Mouse (Mus musculus) left cerebral cortex, postnatal 14 days (tissue): ENCODE results near the gene Sptbn2. TPM values are rescaled to one million over a fixed set of nuclear protein-coding genes. Genes with fewer than 3 reads are reported as not detected.
A peak's percentile ranks its signal among the peaks of the same experiment; 100 is the strongest.

ENCODE experiments used
- DNase-seq, 2 experiments: peaks; one replicate each; pipeline ENCODE4 v3.0.0; 2021 to 2022; ENCODE audit warnings: low spot score in 2 of 2, mixed read lengths in 1 of 2
- intact Hi-C: fragments of 180-260 bp; cut with DNase I; formaldehyde crosslinking; loops from one replicate; pipeline ENCODE4 v1.15.1; 2025
- total RNA-seq, 2 experiments: library from RNA; stranded (reverse); gene quantifications; 2 replicates each; pipeline ENCODE4 v1.2.3; 2021

Sptbn2 gene
- total RNA-seq, 2 experiments from 2014 or later, result 702 to 775 TPM

DNA sequence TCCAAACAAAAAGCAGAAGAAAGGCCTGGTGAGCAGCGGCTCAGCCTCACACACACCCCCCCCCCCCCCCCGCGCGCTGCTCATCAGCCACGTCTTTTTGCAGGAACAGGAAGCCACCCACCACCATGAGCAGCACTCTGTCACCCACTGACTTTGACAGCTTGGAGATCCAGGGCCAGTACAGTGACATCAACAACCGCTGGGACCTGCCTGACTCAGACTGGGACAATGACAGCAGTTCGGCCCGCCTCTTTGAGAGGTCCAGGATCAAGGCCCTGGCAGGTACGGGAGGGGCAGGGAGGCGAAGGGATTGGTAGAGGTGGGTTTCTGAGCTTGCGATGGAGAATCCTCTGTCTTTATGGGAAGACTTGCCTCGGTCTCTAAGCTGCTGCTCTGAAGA lies 7.7 kb downstream of the Sptbn2 start:
- DNase-seq, result no peak
- intact Hi-C loops, result no loop called here

GRCm38 (mm10) chr19:4719351-4719764 lies 8.4 kb downstream of the Sptbn2 start:
- intact Hi-C loops, result no loop called here
- DNase-seq, result no peak

DNA sequence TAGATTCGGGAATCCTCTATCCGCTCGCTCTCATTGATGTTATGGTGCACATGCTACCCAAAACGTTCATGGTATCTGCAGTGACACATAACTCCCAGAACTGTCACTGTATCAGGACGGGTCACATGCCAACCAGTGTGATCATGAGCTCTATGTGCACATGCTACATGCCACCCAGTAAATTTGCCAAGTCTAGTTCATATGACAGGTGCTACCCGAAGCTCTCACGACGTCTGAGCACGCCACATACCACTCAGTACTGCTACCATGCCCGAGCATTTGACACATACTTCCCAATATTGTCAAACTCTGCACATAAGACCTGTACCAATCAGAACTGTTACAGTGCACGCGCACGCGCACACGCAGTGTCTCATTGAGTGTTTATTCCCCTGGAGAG lies 9.1 kb downstream of the Sptbn2 start:
- intact Hi-C loops, result no loop called here
- DNase-seq, result no peak

DNA sequence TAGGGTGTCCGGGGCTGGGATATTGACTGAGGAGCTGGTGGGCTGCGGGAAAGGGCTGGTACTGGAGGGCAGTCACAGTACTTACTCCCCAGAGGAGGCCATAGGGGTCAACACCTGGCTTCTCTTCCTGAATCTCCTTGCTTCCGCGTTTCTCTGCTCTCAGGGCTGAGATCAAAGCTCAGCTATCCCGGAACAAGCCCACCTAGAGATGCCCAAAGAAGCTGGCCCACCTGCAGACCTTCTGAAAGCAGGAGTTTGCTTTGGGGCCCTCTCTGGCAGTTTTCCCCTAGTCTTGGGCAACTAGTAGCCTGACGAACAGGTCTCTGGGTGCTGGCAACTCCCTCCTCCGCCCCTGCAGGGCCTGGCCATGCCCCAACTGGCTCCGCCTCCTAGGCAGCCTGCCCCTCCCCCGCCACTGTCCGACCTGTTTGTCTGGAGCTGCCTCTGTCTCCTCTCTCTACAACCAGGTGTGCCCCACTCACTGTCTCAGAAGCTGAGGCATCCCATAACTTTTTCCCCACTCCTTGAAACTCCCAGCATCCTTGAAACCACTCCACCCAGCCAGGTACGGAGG lies 9.8 kb downstream of the Sptbn2 start:
- DNase-seq, result no peak
- intact Hi-C loops, result no loop called here

- intact Hi-C loops, result no loop called here
- DNase-seq, result no peak
Observed at GRCm38 (mm10) chr19:4729186-4729585, 18.2 kb downstream of the Sptbn2 start.

DNA sequence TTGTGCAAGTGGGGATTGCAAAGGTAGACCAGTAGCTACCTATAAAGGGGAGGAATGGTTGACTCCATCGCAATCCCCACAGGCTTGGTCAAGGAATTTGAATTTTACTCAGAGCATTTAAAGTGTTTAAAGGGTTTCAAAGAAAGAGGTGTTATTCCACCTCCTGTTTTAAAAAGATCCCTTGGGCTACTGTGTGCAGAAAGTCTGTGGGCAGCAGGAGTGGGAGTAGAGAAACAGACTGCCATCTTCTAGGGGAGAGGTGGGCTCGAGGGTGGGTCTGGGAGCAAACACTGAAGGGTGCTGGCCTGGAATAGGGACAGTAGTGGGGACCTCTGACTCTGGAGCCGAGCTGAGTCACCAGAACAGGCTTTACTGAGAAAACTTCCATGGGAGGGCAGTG lies 22.1 kb downstream of the Sptbn2 start:
- no peak for DNase-seq
- intact Hi-C loops, result no loop called here

- intact Hi-C loops, result no loop called here
- DNase-seq, result no peak
Observed at GRCm38 (mm10) chr19:4737866-4738265, 26.9 kb downstream of the Sptbn2 start.

GRCm38 (mm10) chr19:4739053-4739452 lies 28.1 kb downstream of the Sptbn2 start:
- intact Hi-C loops, result no loop called here
- DNase-seq, result no peak

GRCm38 (mm10) chr19:4739762-4740161 lies 28.8 kb downstream of the Sptbn2 start:
- no peak for DNase-seq
- intact Hi-C loops, result loop anchor here (5.0 to 10.0 kb wide), 2 partner anchors 112 to 245 kb away; partner anchors contain the start of genes 2010003K11Rik and Rce1

DNA sequence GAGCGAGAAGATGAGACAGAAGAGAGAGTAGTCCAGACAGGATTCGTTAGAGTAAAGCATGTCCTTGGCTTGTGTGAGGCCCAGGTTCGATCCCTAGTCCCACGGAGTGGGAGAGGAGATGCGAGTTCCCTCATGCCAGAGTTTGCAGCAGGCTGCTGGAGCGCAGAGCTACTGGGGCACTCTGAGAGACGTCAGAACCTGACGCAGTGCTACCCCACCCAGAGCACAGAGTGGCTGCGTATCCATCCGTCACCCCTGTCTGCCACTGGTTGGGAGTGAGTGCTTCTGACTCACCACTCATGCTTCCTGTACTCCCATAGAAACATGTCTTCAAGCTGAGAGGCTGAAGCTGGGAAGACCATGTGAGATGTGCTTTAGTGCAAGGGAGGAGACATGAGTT lies 30.5 kb downstream of the Sptbn2 start:
- DNase-seq, result no peak
- intact Hi-C loops, result loop anchor here (5.0 to 10.0 kb wide), 2 partner anchors 114 to 247 kb away; partner anchors contain the start of genes 2010003K11Rik and Rce1

DNA sequence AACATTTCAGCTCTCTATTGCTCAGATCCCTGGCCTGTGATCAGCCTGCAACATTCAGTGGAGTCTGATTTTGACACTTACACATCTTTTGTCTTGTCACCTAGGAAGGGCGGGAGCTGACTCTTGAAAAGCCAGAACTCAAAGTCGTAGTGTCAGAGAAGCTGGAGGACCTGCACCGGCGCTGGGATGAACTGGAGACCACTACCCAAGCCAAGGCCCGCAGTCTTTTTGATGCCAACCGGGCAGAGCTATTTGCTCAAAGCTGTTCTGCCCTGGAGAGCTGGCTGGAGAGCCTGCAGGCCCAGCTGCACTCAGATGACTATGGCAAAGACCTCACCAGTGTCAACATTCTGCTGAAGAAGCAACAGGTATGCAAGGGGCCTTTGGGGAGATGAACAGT lies 31.3 kb downstream of the Sptbn2 start:
- intact Hi-C loops, result loop anchor here (2.0 to 10.0 kb wide), 3 partner anchors 97 to 247 kb away; partner anchors contain the start of genes 2010003K11Rik and Rce1
- DNase-seq, result no peak

DNA sequence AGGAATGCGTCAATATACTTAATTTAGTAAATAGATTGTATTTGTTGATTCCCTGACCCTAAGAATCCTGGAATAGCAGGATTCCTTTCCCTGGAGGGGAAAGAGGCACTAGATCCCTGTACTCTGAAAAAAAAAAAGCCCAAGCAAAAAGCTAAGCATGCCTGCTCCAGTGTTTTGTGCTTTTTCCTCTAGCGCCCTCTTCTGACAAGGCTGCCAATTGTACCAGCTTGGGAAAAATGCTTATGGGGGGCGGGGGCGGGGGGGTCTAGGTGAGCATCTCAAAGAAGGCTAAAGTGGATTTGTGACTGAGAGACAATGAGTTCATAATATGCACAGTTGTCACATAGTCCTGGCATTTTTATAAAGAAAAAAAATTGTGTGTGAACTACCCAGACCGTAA lies 32.6 kb downstream of the Sptbn2 start:
- intact Hi-C loops, result loop anchor here (2.0 to 10.0 kb wide), 3 partner anchors 99 to 249 kb away; partner anchors contain the start of genes 2010003K11Rik and Rce1
- DNase-seq, result peak in 1 of 2 experiments; percentile 65

DNA sequence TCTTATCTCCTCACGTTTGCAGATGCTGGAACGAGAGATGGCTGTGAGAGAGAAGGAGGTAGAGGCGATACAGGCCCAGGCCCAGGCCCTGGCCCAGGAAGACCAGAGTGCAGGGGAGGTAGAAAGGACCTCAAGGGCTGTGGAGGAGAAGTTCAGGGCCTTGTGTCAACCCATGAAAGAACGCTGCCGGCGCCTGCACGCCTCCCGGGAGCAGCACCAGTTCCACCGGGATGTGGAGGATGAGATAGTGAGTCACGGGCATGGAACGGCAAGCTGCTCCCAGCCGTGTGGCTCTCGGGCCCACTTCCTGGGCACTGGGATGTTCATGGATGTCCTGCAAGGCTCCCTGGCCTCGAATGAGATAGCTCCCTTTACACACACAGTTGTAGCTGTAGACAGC lies 33.1 kb downstream of the Sptbn2 start:
- intact Hi-C loops, result loop anchor here (5.0 to 10.0 kb wide), 2 partner anchors 117 to 249 kb away; partner anchors contain the start of genes 2010003K11Rik and Rce1
- no peak for DNase-seq

DNA sequence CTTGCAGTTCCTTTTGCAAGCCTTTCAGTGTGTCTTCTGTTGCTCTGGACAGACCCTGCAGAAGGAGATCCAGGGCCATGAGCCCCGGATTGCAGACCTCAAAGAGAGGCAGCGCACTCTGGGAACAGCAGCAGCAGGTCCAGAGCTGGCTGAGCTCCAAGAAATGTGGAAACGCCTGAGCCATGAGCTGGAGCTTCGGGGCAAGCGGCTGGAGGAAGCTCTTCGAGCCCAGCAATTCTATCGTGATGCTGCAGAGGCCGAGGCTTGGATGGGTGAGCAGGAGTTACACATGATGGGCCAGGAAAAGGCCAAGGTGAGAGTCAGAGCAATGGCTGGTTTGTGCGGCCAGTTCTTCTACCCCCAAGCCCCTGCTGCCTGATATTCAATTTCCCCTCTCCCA lies 34.1 kb downstream of the Sptbn2 start:
- intact Hi-C loops, result loop anchor here (10.0 kb wide), 1 partner anchor 250 kb away; the partner anchor contains the start of gene 2010003K11Rik
- DNase-seq, result no peak

DNA sequence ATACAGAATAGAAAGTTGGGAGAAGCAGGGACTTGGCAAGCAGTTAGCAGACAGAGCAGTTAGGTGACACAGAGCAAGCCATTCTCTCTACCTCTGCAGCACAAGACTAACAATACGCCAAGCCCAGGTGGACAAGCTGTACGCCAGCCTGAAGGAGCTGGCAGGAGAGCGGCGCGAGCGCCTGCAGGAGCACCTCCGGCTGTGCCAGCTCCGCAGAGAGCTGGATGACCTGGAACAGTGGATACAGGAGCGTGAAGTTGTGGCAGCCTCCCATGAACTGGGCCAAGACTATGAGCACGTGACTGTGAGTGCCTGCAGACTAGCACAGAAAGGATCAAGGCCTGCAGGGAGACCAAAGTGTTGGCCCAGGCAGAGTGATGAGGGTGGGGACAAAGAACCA lies 34.7 kb downstream of the Sptbn2 start:
- intact Hi-C loops, result loop anchor here (10.0 kb wide), 1 partner anchor 251 kb away; the partner anchor contains the start of gene 2010003K11Rik

GRCm38 (mm10) chr19:4746611-4747010 lies 35.6 kb downstream of the Sptbn2 start:
- no peak for DNase-seq

More for the DNA sequence above, 34.7 kb downstream of the Sptbn2 start:
- DNase-seq, result no peak

DNA sequence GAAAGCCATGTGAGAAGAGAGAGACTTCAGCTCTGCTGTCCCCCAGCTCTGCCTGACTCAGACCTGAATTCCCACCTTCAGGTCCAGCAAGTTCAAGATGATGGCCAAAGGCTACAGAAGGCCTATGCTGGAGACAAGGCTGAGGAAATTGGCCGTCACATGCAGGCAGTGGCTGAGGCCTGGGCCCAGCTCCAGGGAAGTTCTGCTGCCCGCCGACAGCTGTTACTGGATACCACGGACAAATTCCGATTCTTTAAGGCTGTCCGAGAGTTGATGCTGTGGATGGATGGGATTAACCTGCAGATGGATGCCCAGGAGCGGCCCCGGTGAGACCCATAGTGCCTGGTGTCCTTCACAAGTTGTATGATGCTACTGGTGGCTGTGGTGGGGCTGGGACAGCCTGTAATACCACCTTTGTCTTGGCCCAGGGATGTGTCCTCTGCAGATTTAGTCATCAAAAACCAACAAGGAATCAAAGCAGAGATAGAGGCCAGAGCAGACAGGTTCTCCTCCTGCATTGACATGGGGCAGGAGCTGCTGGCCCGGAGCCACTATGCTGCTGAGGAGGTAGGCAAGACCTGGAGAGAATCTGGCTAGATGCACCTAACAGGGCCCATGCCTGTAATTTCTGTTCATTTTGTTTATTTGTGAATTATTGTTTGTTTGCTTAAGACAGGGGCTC lies 36.8 kb downstream of the Sptbn2 start:
- no peak for DNase-seq
- intact Hi-C loops, result loop anchor here (10.0 kb wide), 1 partner anchor 253 kb away; the partner anchor contains the start of gene 2010003K11Rik

More at GRCm38 (mm10) chr19:4746611-4747010, 35.6 kb downstream of the Sptbn2 start:
- intact Hi-C loops, result loop anchor here (10.0 kb wide), 1 partner anchor 252 kb away; the partner anchor contains the start of gene 2010003K11Rik

GRCm38 (mm10) chr19:4748493-4748892 lies 37.5 kb downstream of the Sptbn2 start:
- intact Hi-C loops, result loop anchor here (10.0 kb wide), 1 partner anchor 254 kb away; the partner anchor contains the start of gene 2010003K11Rik
- no peak for DNase-seq

DNA sequence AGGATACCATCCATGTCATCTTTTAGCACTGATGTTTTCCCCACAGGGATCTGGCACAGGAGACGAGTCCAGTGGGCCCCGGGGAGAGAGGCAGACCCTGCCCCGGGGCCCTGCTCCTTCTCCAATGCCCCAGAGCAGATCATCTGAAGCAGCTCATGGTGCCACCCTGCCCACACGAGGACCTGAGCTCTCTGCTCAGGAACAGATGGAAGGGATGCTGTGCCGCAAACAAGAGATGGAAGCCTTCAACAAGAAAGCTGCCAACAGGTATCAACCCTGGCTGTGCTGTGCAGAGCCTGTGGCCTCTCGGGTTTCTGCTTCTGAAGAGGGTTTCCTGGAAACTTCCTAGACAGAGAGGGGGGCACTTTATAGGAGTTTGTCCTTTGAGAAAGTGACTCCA lies 39.0 kb downstream of the Sptbn2 start:
- no peak for DNase-seq
- intact Hi-C loops, result loop anchor here (10.0 kb wide), 1 partner anchor 255 kb away; the partner anchor contains the start of gene 2010003K11Rik

GRCm38 (mm10) chr19:4755565-4756192 lies 44.7 kb downstream of the Sptbn2 start:
- peak; percentile 90 to 91 for DNase-seq
- intact Hi-C loops, result loop anchor here (2.0 to 5.0 kb wide), 2 partner anchors 91 to 247 kb away; no protein-coding TSS in a partner anchor
